Comparison of ENCODE assay signal across 8 mouse cellular contexts in genomic region chr5:111208660-111208969, GRCm38 (mm10).
DNase-seq lines count a peak whose midpoint lies in the region; ATAC-seq and TF ChIP-seq lines count a peak whose summit lies in the region.

No protein-coding gene starts in this region.

- ATAC-seq in forebrain, embryonic 12.5 days (ENCODE audit: low FRiP score), result peak; percentile 68; the same call in 1 of the 2 replicates
- no peak for ATAC-seq in heart, postnatal 0 days (ENCODE audit: insufficient read depth, low read depth)

- TF ChIP-seq EP300 in heart, postnatal 0 days (IDR thresholded peaks at IDR 0.05; ENCODE audit: low read depth), result no peak

- H3K36me3 ChIP-seq in forebrain, embryonic 12.5 days (replicated peaks), result no peaks in the 10 kb centered on the region
- H3K36me3 ChIP-seq in heart, postnatal 0 days (replicated peaks; ENCODE audit: control insufficient read depth, insufficient read depth, low read length), result no peaks in the 10 kb centered on the region

- TF ChIP-seq CTCF in heart, postnatal 0 days (IDR thresholded peaks at IDR 0.05; ENCODE audit: low read depth), result peak; percentile 87
- TF ChIP-seq CTCF in layer of hippocampus, adult 2 months (conservative IDR thresholded peaks at IDR 0.05), result peak; percentile 91

- peak overlapping the region; percentile 21; the same call in 1 of the 2 replicates for H3K4me2 ChIP-seq in forebrain, embryonic 12.5 days
- H3K4me2 ChIP-seq in heart, postnatal 0 days (ENCODE audit: low read depth, low read length), result 0 out of 2 replicates have a peak overlapping the region, but pooled peaks have one; percentile 18

- peaks cover 51% of the 10 kb centered on the region for H3K4me1 ChIP-seq in forebrain, embryonic 12.5 days
- H3K4me1 ChIP-seq in heart, postnatal 0 days (ENCODE audit: control insufficient read depth, insufficient read depth), result peaks cover 5% of the 10 kb centered on the region; the same call in 1 of the 2 replicates

- no peak overlapping the region for H3K27ac ChIP-seq in forebrain, embryonic 12.5 days
- H3K27ac ChIP-seq in heart, postnatal 0 days (ENCODE audit: low read depth), result no peak overlapping the region
- H3K27ac ChIP-seq in layer of hippocampus, adult 2 months, result no peak overlapping the region

- 35% methylated on average over 5 of the region's 5 CpGs for WGBS in forebrain, embryonic 12.5 days
- WGBS in heart, postnatal 0 days, result 32% methylated on average over 5 of the region's 5 CpGs

- H3K4me3 ChIP-seq in forebrain, embryonic 12.5 days (replicated peaks), result no peak overlapping the region
- H3K4me3 ChIP-seq in heart, postnatal 0 days (ENCODE audit: low read depth, low read length), result no peak overlapping the region
- no peak overlapping the region for H3K4me3 ChIP-seq in layer of hippocampus, adult 2 months

- peak; percentile 81 for DNase-seq in embryo, embryonic 10 days (ENCODE audit: low spot score)
- no peak for DNase-seq in embryo, embryonic 9.5 days (ENCODE audit: extremely low spot score)
- DNase-seq in adrenal gland, postnatal 14 days, result peak; percentile 67
- peak; percentile 39 for DNase-seq in heart, postnatal 0 days (ENCODE audit: low spot score)
- DNase-seq in layer of hippocampus, adult 2 months (ENCODE audit: low spot score in 2 of 2), result peak; percentile 55 to 64
- DNase-seq in lung, postnatal 14 days, result peak; percentile 62
- peak; percentile 39 for DNase-seq in skeletal muscle tissue, adult 2 months (ENCODE audit: low read depth, low spot score)

- peaks cover 13% of the 10 kb centered on the region; the same call in 1 of the 2 replicates for H3K27me3 ChIP-seq in forebrain, embryonic 12.5 days
- H3K27me3 ChIP-seq in heart, postnatal 0 days (ENCODE audit: control insufficient read depth, insufficient read depth, low read length), result no peaks in the 10 kb centered on the region

- H3K9ac ChIP-seq in forebrain, embryonic 12.5 days, result no peak overlapping the region
- H3K9ac ChIP-seq in heart, postnatal 0 days (replicated peaks; ENCODE audit: low read depth, low read length), result no peak overlapping the region

- no peaks in the 10 kb centered on the region for H3K9me3 ChIP-seq in forebrain, embryonic 12.5 days
- H3K9me3 ChIP-seq in heart, postnatal 0 days (replicated peaks; ENCODE audit: control insufficient read depth, low read length), result no peaks in the 10 kb centered on the region
